Mouse (Mus musculus) mature B cell (primary cell): ENCODE results near the gene Rora.

Experiments
- in situ Hi-C: fragments of 300-500 bp; cut with MboI; formaldehyde crosslinking; loops from 2 replicates; pipeline ENCODE4 v1.14.3; 2019

The Rora gene

GRCm38 (mm10) chr9:68688151-68688550 lies 34.6 kb downstream of the Rora start:
- in situ Hi-C loops: no loop called here

- in situ Hi-C loops: no loop called here
Observed at GRCm38 (mm10) chr9:68689351-68689750, 35.8 kb downstream of the Rora start.

GRCm38 (mm10) chr9:68694889-68695495 lies 41.4 kb downstream of the Rora start:
- in situ Hi-C loops: no loop called here

- in situ Hi-C loops: no loop called here
Observed at GRCm38 (mm10) chr9:68695496-68695969, 41.9 kb downstream of the Rora start.

GRCm38 (mm10) chr9:68696425-68696956 lies 42.9 kb downstream of the Rora start:
- in situ Hi-C loops: no loop called here

GRCm38 (mm10) chr9:68699341-68699740 lies 45.8 kb downstream of the Rora start:
- in situ Hi-C loops: no loop called here

- in situ Hi-C loops: no loop called here
Observed at GRCm38 (mm10) chr9:68699856-68700255, 46.3 kb downstream of the Rora start.

- in situ Hi-C loops: no loop called here
Observed at GRCm38 (mm10) chr9:68707636-68708035, 54.0 kb downstream of the Rora start.

- in situ Hi-C loops: no loop called here
Observed at GRCm38 (mm10) chr9:68709232-68709631, 55.6 kb downstream of the Rora start.

GRCm38 (mm10) chr9:68710893-68711654 lies 57.5 kb downstream of the Rora start:
- in situ Hi-C loops: no loop called here

- in situ Hi-C loops: no loop called here
Observed at GRCm38 (mm10) chr9:68716961-68717360, 63.4 kb downstream of the Rora start.

- in situ Hi-C loops: no loop called here
Observed at GRCm38 (mm10) chr9:68718427-68718826, 64.8 kb downstream of the Rora start.

GRCm38 (mm10) chr9:68719286-68719685 lies 65.7 kb downstream of the Rora start:
- in situ Hi-C loops: no loop called here

GRCm38 (mm10) chr9:68724636-68725285 lies 71.2 kb downstream of the Rora start:
- in situ Hi-C loops: no loop called here

GRCm38 (mm10) chr9:68727166-68727855 lies 73.7 kb downstream of the Rora start:
- in situ Hi-C loops: no loop called here

- in situ Hi-C loops: no loop called here
Observed at GRCm38 (mm10) chr9:68731438-68731837, 77.9 kb downstream of the Rora start.

GRCm38 (mm10) chr9:68732929-68733328 lies 79.3 kb downstream of the Rora start:
- in situ Hi-C loops: no loop called here

GRCm38 (mm10) chr9:68735886-68736285 lies 82.3 kb downstream of the Rora start:
- in situ Hi-C loops: no loop called here

- in situ Hi-C loops: no loop called here
Observed at GRCm38 (mm10) chr9:68737197-68737736, 83.7 kb downstream of the Rora start.

- in situ Hi-C loops: no loop called here
Observed at GRCm38 (mm10) chr9:68745931-68746646, 92.5 kb downstream of the Rora start.

GRCm38 (mm10) chr9:68756976-68757375 lies 103.4 kb downstream of the Rora start:
- in situ Hi-C loops: no loop called here
